Mouse (Mus musculus) neural tube, embryonic 11.5 days (tissue): ENCODE results near the gene Stat5b. TPM values are rescaled to one million over a fixed set of nuclear protein-coding genes. Genes with fewer than 3 reads are reported as not detected.

ENCODE experiments used
- ATAC-seq: fragments of 200-750 bp; cut with Nextera tagmentation; 2 replicates; pipeline ENCODE4 v1.8.0; 2017; ENCODE audit warnings: moderate number of reproducible peaks, mild to moderate bottlenecking, moderate TSS enrichment, moderate library complexity; ENCODE audit not compliant: insufficient read depth, low FRiP score, low TSS enrichment
- DNase-seq: peaks from one replicate; pipeline ENCODE4 v3.0.0-alpha.2; 2015; ENCODE audit warnings: low spot score
- H3K27ac ChIP-seq: fragments of 300-500 bp; sonication (generic); 2 replicates; pipeline ENCODE4 v1.5.1; 2014; ENCODE audit warnings: low read depth, mild to moderate bottlenecking, low read length
- H3K27me3 ChIP-seq: fragments of 300-500 bp; sonication (generic); 2 replicates; pipeline ENCODE4 v1.6.1; 2014; ENCODE audit warnings: mild to moderate bottlenecking, low read length, mixed read lengths; ENCODE audit not compliant: control insufficient read depth, insufficient read depth
- H3K36me3 ChIP-seq: fragments of 300-500 bp; sonication (generic); 2 replicates; pipeline ENCODE4 v1.6.1; 2014; ENCODE audit warnings: mild to moderate bottlenecking, low read length, moderate library complexity, mixed read lengths; ENCODE audit not compliant: control insufficient read depth, insufficient read depth
- H3K4me1 ChIP-seq: fragments of 300-500 bp; sonication (generic); 2 replicates; pipeline ENCODE4 v1.6.1; 2014; ENCODE audit warnings: low read length, mixed read lengths; ENCODE audit not compliant: control insufficient read depth, insufficient read depth
- H3K4me2 ChIP-seq: fragments of 300-500 bp; sonication (generic); 2 replicates; pipeline ENCODE4 v1.6.1; 2014; ENCODE audit warnings: low read depth, mild to moderate bottlenecking, moderate library complexity
- H3K4me3 ChIP-seq: fragments of 300-500 bp; sonication (generic); 2 replicates; pipeline ENCODE4 v1.5.1; 2014; ENCODE audit warnings: low read depth, low read length
- H3K9ac ChIP-seq: fragments of 300-500 bp; sonication (generic); 2 replicates; pipeline ENCODE4 v1.6.1; 2014; ENCODE audit warnings: mild to moderate bottlenecking, low read length
- H3K9me3 ChIP-seq: fragments of 300-500 bp; sonication (generic); 2 replicates; pipeline ENCODE4 v1.6.1; 2016; ENCODE audit warnings: low read length; ENCODE audit not compliant: control insufficient read depth
- WGBS: fragments of 180-500 bp; shearing (Covaris S2); extraction: QIAGEN DNeasy Blood & Tissue Kit; methylation state at CpG from one replicate; pipeline ENCODE4 v1.1.7; 2014; 5-methylcytosine and 5-hydroxymethylcytosine counted together
- polyA plus RNA-seq: library from polyadenylated mRNA; unstranded; fragments of >200 nt; fragmentation: Nextera tagmentation; extraction: Ambion mirVana; gene quantifications from 2 replicates; pipeline ENCODE4 v1.2.1, GENCODE M21; 2014

The Stat5b gene
- polyA plus RNA-seq, 1 experiment from 2014 or later: 18.3 TPM

DNA sequence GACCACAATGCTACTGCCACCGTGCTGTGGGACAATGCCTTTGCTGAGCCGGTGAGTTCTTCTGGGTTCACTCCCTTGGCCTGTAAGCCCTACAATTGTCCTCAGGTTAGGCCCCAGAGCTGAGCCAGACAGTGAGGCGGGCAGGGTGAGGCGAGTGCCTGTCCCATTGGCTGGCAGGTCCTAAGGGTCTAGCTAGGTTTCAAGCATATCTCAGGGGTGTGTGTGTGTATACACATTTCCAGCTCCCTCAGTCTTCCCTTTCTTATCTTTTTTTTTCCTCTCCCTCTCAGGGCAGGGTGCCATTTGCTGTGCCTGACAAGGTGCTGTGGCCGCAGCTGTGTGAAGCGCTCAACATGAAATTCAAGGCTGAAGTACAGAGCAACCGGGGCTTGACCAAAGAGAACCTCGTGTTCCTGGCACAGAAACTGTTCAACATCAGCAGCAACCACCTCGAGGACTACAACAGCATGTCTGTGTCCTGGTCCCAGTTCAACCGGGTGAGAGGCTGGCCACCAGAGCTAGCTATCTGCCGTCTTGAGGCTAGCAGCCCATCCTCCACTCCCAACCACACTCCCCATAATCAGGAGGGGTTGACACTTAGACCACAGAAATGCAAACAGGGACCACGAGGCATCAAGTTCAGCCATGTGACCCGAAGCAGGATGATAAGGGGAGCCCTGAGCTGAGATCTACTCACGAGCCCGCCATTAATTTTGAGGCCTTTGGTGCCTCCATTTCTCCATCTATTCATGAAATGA lies 29.0 kb upstream of the Stat5b start:
- no peak overlapping the region for H3K4me3 ChIP-seq
- no peaks in the 10 kb centered on the region for H3K36me3 ChIP-seq
- no peak for DNase-seq
- no peaks in the 10 kb centered on the region for H3K4me1 ChIP-seq
- H3K4me2 ChIP-seq: no peak overlapping the region
- H3K9me3 ChIP-seq: no peaks in the 10 kb centered on the region
- H3K9ac ChIP-seq: no peak overlapping the region
- no peaks in the 10 kb centered on the region for H3K27me3 ChIP-seq
- no peak for ATAC-seq
- H3K27ac ChIP-seq: no peak overlapping the region
- WGBS: 86% methylated on average over 15 of the region's 15 CpGs

DNA sequence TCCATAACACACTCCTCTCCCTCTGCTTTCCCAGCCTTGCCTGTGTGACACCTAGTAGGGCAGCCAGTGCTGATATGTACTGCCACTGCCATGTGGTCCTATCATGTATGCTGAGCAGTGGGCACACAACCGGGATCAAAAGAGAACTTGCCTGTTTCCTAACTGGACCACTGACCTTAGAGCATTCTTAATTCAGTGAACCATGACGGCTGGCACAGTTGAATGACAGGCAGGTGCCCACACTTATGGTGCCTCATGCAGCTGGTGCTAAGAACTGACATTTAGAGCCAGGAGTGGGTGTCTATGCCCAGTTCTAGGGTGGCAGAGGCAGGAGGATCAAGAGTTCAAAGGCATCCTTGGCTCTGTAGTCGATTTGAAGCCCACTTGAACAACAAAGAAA lies 25.2 kb upstream of the Stat5b start:
- no peaks in the 10 kb centered on the region for H3K4me1 ChIP-seq
- no peak overlapping the region for H3K27ac ChIP-seq
- H3K9ac ChIP-seq: no peak overlapping the region
- ATAC-seq (no peak), DNase-seq (no peak)
- H3K4me2 ChIP-seq: no peak overlapping the region
- 84% methylated on average over 3 of the region's 3 CpGs for WGBS
- no peaks in the 10 kb centered on the region for H3K9me3 ChIP-seq
- H3K36me3 ChIP-seq: no peaks in the 10 kb centered on the region
- no peaks in the 10 kb centered on the region for H3K27me3 ChIP-seq
- H3K4me3 ChIP-seq: no peak overlapping the region

DNA sequence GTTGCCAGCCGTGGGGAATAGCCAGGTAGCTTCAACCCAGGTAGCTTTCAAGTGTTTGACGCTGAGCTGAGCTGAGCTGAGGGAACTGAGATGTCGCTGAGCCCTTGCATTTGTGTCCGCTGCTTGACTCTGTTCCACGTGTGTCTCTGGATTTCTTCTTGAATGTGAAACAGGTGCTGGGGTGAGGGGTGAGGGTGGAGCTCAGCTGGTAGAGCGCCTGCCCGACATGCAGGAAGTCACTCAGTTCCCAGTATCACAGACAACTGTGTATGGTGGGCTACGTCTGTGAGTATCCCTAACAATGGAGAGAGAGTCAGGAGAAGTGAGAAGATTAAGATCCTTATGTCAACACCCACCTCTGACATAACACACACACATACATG lies 20.4 kb upstream of the Stat5b start:
- Histone ChIP-seq H3K9me3 (no peaks in the 10 kb centered on the region), H3K27ac (no peak overlapping the region), H3K9ac (no peak overlapping the region), H3K4me2 (no peak overlapping the region), H3K27me3 (no peaks in the 10 kb centered on the region), H3K4me1 (no peaks in the 10 kb centered on the region), H3K36me3 (no peaks in the 10 kb centered on the region), H3K4me3 (no peak overlapping the region)
- ATAC-seq (no peak), DNase-seq (no peak)
- WGBS: 82% methylated on average over 8 of the region's 8 CpGs

DNA sequence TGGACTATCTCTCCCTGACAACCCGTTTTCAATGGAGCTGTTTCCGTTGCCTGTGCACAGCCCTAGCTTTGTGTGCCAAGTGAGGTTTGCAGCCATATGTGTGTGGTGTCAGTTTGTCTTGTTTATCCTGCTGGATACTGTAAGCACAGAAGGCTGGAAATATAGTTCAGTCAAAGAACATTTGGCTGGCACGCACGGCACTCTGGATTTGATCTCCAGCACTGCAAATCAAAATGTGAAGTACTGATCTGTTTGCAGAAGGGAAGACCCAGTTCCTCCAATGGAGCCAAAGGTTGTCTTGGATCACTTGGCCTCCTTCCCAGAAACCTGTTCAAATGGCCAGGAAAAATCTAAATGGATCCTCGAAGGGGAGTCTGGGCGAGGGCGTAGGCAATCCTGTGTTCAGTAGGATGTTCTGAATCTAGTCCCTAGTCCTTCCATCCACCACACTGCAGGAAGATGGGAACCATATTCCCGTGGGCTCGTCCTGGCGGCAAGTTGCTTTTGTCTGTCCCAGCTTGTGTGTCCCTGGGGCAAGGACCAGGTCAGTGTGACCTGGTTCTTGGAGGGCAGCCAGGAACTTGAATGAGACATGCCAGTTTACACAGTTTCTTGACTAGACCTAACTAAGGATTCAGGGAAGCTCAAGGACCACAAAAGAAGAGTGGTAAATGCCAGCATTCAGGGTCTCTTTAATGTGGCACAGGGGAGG lies 19.9 kb upstream of the Stat5b start:
- no peak overlapping the region for H3K9ac ChIP-seq
- H3K27me3 ChIP-seq: no peaks in the 10 kb centered on the region
- H3K4me2 ChIP-seq: no peak overlapping the region
- no peak for ATAC-seq
- H3K4me3 ChIP-seq: no peak overlapping the region
- no peak for DNase-seq
- H3K9me3 ChIP-seq: no peaks in the 10 kb centered on the region
- WGBS: 83% methylated on average over 10 of the region's 10 CpGs
- H3K4me1 ChIP-seq: no peaks in the 10 kb centered on the region
- no peaks in the 10 kb centered on the region for H3K36me3 ChIP-seq
- no peak overlapping the region for H3K27ac ChIP-seq

DNA sequence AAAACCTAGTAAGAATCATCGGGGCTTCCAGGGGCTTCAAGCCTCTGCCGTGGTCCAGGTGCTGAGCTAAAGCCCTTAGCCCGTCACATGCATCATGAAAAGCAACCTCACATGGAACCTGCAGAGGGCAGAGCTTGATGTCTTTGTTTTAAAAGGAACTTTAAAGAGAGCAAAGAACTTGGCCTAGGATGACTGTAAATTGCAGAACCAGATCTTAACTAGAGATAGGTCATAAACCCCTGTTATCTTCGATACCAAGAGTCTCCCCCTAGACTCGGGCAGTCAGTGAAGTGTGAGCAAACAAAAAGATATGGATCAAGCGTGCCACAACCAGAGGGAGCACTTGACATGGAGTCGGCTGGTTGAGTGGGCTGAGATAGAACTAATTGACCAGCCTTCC lies 15.1 kb upstream of the Stat5b start:
- ATAC-seq: no peak

DNA sequence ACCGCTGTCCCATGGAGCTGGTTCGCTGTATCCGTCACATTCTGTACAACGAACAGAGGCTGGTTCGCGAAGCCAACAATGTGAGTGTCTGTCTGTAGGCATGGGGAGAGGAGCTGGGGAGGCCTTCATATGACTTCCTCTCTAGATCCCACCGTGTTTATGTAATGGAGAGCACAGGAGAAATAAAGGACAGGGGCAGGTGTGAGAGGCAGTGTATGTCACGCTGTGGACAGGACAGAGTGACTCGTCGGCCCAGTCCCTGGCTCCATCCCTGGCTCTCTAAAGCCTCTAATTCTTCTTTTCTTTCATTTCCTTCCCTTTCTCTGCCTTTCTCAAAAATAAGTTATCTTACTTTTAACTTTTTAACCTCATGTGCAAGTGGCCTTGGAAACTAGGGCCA lies 12.6 kb upstream of the Stat5b start:
- no peak overlapping the region for H3K4me2 ChIP-seq
- ATAC-seq (no peak), DNase-seq (no peak)
- no peaks in the 10 kb centered on the region for H3K4me1 ChIP-seq
- no peak overlapping the region for H3K4me3 ChIP-seq
- H3K27ac ChIP-seq: no peak overlapping the region
- 87% methylated on average over 10 of the region's 10 CpGs for WGBS
- peaks cover 33% of the 10 kb centered on the region for H3K27me3 ChIP-seq
- no peaks in the 10 kb centered on the region for H3K36me3 ChIP-seq
- no peaks in the 10 kb centered on the region for H3K9me3 ChIP-seq
- H3K9ac ChIP-seq: no peak overlapping the region

More for the DNA sequence above, 15.1 kb upstream of the Stat5b start:
- Histone ChIP-seq H3K27me3 (peaks cover 15% of the 10 kb centered on the region), H3K9me3 (no peaks in the 10 kb centered on the region), H3K4me1 (no peaks in the 10 kb centered on the region), H3K36me3 (no peaks in the 10 kb centered on the region), H3K9ac (no peak overlapping the region), H3K4me2 (no peak overlapping the region), H3K4me3 (no peak overlapping the region), H3K27ac (no peak overlapping the region)
- DNase-seq: no peak
- 84% methylated on average over 7 of the region's 7 CpGs for WGBS

DNA sequence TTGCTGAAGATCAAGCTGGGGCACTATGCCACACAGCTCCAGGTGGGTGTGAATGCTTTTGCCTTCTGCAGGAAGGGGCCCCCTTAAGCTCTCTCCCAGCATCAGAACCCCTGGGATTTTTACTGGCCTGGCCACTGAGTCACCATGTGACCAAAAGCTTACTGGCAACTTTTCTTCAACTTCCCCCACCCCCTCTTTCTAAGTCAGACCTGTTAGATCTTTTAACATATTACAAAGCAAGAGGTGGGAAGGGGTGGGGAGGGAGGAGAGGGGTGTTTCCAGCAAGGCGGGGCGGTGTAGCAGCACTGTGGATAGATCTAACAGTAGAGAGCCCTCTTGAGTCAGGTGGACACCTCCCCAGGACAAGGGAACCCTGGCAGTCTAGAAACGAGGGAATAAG lies 11.3 kb upstream of the Stat5b start:
- no peaks in the 10 kb centered on the region for H3K4me1 ChIP-seq
- H3K27me3 ChIP-seq: peaks cover 33% of the 10 kb centered on the region
- no peaks in the 10 kb centered on the region for H3K9me3 ChIP-seq
- ATAC-seq: no peak
- no peaks in the 10 kb centered on the region for H3K36me3 ChIP-seq
- H3K4me2 ChIP-seq: no peak overlapping the region
- no peak overlapping the region for H3K27ac ChIP-seq
- DNase-seq: no peak
- 23% methylated on average over 3 of the region's 3 CpGs for WGBS
- no peak overlapping the region for H3K9ac ChIP-seq
- no peak overlapping the region for H3K4me3 ChIP-seq

DNA sequence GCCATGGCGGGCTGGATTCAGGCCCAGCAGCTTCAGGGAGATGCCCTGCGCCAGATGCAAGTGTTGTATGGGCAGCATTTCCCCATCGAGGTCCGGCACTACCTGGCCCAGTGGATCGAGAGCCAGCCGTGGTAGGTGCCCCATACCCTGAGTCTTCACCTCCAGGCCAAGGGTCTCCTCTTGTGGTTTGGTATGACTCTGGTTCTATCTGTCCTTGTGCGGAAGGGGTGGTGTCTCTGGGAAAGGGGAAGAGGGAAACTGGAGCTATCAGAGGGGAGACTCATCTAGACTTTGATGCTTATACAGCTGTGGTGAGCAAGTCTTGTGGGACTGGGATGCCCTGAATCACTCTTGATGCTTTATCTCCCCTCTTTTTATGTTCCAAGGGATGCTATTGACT lies 10.8 kb upstream of the Stat5b start:
- H3K4me2 ChIP-seq: no peak overlapping the region
- H3K4me3 ChIP-seq: no peak overlapping the region
- H3K36me3 ChIP-seq: no peaks in the 10 kb centered on the region
- H3K4me1 ChIP-seq: no peaks in the 10 kb centered on the region
- H3K9ac ChIP-seq: no peak overlapping the region
- DNase-seq (no peak), ATAC-seq (no peak)
- H3K27ac ChIP-seq: no peak overlapping the region
- H3K9me3 ChIP-seq: no peaks in the 10 kb centered on the region
- 90% methylated on average over 7 of the region's 7 CpGs for WGBS
- H3K27me3 ChIP-seq: peaks cover 33% of the 10 kb centered on the region
